Mouse (Mus musculus) thymus, adult 18-20 months (tissue): ENCODE measurements at regions not wholly inside any gene's neighbourhood (a gene's known extent, or its start where the extent isn't known, plus 50 kb on each side); places are given as distances from the start of the nearest gene placed in this dataset.

ENCODE experiments used
- DNase-seq, 2 experiments: peaks; one replicate each; pipeline ENCODE4 v3.0.0; 2022; ENCODE audit warnings: mixed read lengths in 2 of 2

DNA sequence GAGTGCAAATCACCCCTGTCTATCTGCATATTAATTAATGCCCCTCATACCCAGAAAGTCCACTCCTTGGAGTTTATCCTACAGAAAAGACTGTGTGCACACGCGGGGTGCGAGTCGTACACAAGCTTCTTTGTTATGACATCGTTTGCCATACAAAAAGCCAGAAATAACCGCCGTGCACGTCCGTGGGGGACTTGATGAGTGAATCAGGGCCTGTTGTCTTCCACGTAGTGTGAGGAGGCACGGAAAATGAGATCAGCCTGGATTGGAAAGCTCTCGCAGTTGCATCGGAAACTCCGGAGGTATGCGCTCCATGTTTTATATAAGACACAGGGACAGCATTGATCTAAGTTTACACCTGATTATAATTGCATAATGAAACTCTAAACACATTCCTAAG is 120.3 kb downstream of the Etnk1 start:
- DNase-seq: no peak

DNA sequence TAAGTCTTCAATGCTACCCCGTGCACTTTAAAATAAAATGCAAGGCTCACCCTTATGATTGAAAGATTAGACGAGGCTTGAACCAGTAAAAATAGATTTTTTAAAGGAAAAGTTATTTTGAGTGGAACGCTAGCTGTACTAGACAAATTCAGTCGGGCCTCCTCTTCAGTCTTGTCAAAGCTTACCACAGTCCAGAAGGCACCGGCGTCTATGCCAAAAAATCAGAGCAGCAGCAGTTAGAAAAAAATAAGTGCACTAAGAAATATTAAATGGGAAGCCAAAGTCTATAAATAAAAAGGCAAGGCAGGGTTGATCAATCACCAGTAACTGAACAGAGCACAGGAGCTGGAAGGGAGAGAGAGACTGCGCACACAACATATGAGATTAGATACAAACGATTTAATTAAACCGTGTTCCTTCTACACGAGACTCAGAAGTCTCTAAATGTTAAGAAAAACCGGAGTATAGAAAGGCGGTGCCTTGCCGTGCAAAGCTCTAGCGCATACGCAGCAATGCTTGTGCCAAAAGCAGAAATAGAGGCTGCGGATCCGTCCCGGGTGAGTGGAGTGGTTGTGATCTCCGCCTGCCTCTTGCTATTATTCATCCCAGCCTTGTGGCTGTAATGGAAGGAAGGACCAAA is 121.6 kb downstream of the Etnk1 start:
- no peak for DNase-seq

DNA sequence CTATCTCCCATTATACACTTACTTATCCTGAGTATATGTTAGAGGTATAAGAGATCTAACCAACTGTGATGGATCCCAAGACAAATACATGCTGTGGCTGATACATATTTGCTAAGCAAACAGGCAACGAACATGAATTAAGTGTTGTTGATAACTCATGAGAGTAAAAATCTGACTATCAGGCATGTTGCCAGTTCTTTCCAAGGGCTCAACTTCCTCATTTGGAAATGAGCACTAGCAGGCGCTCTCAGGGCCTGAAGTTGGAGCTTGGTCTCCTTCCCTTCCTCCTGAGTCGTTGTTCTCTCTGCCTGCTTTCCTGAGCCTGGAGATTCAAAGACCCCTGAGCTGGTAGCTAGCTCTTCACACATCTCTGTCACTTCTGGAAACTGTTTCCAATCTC is 126.6 kb downstream of the Etnk1 start:
- DNase-seq: no peak

DNA sequence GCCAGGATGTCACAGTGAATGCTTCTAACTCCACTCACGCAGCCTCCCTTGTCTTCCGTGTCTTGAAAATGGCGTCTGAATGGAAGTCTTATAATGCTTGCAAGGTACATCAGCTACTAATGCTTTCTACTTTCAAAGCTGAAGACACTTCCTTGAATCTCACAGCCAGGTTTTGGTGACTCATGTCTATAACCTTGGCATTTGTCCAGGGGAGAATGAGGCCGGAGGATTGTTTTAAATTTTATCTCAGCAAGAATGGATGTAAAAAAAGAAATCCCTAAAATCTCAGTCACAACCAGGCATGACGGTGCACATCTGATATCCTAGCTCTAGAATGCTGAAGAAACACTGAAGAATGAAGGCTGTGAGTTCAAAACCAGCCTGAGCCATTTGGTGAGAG is 131.4 kb downstream of the Etnk1 start:
- DNase-seq: no peak

DNA sequence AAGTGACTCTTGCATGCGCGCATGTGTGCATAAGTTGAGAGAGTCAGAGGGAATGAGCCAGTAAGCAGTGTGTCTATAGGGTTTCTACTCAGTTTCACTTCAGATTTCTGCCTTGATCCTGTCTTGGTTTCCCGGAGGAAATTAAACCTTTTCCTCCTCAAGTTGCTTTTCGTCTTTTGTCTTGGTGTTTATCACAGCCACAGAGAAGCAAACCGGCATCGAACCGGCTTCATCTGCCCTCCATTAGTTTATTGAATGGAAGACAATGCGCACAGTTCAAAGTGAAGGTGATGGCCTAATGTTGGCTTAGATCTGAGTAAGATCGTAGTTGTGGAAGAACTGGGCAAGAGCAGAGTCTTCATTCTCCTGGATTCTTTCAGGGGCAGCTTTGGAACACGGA is 134.4 kb downstream of the Etnk1 start:
- no peak for DNase-seq

DNA sequence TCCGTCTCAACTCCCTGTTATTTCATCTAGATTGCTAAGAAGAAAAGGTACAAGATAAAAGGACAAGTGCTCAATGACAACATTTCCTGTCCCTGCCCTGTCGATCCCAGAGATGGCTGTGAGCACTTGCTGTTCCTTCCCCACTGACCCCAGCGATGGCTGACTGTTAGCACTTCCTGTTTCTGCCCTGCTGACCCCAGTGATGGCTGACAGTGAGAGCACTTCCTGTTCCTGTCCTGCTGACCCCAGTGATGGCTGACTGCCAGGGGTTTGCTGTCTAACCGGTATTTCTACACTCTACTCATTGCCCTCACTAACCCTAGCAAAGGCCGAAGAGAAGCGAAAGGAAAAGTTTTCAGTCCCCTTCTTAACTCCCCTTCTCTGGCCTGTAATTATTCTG is 140.3 kb downstream of the Etnk1 start:
- DNase-seq: no peak

DNA sequence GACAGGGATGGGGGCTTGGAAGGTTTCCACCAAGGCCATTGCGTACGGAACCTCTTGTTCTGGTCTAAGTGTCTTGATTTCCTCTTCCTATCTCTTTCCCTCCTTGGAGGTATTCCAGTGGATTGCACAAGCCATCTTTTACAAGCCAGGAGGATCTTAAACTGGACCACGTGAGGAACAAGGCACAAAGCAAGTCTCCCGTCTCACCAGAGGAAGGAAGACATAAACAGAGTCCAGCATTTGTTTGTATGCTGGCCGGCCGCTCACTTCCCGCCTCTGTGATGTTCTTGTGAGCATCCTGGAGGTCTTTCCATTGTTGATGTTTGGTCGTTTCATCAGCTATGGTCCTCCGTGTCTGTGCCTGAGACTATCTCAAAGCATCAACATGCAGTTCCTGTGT is 148.8 kb downstream of the Etnk1 start:
- DNase-seq: no peak

DNA sequence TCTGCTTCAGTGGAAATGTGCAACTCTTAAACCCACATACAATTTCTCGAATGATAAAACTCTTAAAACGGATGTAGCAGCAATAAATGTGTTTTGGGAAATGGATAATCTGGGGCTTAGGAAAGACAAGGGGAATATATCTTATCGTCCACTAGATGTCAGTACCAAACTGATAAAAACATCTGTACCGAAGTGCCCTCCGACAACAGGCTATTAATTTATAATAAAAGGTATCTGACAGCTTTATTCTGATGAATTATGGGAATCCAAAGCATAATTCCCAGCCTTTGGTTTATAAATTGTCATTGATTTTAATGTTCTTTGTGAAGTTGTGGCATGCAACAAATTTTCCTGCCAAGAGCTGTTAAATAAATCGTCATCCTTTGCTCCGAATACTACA is 153.4 kb downstream of the Etnk1 start:
- DNase-seq: no peak

DNA sequence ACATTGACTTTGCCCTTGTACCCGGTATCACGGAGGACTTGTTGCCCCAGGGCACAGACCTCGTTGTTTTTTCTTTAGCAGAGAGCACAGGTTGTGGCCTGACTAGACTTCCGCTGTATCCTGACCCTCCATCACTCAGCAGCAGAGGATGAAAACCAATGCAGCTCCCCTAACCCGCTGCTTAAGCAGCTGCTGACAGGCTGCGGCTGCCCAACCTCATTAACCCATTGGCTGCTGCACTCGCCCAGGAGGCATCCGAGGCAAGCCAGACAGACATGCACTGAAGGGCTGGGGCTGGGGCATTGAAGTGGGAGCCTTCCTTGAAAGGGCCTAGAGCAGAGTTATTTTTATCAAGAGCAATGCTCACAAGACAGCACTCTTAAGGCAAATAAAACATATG is 157.6 kb downstream of the Etnk1 start:
- no peak for DNase-seq

DNA sequence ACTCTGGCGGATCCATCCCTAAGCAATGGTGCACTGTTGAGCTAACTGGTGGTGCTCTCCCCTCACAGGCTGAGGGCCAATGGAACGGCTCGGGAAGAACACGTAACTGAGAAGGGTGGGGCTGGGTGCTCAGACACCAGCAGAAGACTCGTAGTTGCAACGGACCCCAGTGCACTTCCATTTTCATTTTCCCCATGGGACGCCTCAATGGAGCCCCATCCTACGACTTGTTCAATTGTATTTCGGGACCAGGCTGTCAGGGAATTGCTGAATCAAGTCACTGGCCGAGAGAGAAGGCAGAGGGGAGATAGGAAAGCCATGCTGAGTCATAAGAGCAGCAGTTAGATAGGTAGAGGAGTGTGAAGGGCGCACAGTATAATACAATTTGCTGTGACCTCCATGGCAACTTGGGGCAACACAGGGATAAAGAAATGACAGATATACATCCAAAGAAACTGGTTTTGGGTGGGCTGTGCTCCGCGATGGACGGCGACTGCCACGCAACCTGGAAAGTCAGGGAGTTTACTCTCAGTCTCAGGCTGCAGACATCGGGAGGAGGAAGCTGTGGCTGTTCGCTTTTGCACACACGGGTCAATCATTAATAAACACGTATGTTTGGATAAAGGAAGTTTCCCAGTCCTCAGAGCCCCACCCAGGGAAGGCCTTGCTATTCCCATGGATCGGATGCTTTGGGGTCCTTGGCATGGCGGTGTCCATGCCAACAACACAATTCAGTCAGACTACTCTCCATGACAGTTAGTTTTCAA is 160.1 kb downstream of the Etnk1 start:
- DNase-seq: peak in 1 of 2 experiments; percentile 21

DNA sequence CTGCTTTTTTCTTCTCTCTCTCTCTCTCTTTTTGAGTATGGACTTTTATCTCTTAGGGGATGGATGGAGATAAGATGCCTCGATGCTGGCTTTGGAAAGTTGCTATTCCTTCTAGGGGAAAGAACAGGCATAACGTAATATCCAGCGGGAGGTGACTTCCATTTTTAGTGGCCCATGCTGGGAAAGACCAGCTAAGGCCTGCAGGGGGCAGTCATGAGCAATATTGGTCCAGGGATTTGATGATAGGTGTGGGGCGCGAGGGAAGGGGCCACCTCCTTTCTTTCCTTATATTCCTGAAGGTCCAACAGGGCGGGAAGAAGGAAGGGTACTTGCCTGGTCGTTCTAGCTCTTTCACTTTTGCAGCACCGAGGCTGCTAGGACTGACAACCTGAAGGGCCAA is 160.8 kb downstream of the Etnk1 start:
- no peak for DNase-seq

DNA sequence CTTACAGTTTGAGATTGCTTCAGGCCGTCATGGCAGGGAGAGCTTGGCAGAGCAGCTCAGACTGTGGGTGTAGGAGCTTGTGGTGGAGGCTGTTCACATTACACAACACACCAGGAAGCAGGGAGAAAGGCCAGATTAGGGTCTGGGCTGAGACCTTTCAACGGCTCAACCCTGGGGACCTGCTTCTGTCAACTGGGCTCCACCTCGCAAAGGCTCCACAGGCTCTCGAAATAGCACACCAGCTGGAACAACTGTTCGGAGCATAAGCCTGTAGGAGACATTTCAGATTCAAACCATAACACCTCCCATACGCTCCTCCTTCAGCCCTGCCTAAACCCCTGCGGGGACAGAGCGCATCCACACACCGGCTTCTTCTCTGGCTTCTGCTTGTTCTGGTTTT is 161.2 kb downstream of the Etnk1 start:
- DNase-seq: no peak

DNA sequence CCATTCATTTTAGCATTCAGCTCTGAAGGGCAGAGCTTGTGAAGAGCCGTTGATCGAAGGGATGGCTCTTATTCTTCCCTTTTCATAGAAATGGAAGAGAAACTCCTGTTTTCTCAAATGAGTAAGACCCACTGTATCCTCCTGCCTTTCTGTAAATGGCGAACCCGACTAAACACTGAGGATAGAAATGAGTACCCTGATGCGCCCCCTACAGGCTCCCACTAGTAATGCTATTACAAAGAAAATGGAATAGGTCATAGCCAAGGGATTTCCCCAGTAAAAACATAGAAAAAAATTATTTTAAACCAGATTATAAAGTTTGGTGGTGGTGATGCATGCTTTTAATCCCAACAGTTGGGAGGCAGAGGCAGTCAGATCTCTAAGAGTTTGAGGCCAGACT is 162.1 kb downstream of the Etnk1 start:
- DNase-seq: no peak

DNA sequence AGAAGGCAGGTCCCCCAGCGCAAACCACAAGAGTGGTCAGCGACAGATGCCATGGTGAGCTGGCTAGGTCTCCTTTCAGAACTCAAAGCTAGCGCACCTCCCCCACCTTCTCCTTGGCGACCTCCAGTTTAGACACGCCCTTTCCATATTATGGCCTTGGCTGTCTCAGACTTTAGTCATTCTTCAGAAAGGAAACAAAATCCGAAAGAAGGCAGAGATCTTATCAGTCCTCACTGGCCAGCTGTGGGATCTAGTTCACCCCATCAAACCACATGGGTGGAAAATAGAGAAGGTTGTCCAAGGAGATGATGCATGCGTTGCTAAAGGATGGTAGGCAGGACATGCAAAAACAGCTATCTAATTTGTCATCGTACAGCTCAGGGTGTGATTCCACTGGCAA is 166.5 kb downstream of the Etnk1 start:
- no peak for DNase-seq

DNA sequence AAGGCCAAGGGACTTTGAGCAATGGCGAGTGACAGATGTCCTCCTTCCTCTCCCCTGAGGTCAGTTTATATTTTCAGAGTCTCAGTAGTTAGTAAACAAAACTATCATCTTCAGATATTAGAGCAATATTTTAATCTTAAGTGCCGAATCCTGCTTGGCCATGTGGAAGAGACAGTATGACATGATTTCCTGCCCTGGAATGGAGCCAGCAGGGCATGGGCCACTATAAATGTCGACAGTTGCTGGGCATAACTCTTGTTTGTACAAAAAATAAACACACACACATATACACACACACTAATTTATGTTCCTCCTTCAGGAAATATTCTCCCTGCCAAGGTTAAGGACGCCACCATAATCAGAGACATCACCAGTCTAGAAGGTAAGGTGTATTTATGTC is 169.6 kb downstream of the Etnk1 start:
- DNase-seq: no peak

DNA sequence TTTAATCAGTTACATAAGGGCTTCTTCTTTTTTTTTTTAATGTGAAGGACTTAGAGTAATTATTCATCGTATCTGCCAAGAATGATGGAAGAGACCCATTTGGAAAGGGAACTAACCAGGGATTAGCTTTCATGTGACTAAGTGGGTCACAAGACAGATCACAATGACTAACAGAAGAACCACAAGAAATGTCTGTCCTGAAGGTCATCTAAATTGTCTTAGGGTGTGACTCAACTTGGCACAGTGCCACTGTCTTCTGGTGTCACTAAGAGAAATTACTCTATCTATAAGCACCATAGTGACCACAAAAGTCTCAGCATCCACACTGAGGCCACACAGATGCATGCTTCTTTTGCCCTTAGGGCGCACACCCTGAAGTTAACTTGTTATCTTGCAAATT is 182.0 kb downstream of the Etnk1 start:
- DNase-seq: no peak

DNA sequence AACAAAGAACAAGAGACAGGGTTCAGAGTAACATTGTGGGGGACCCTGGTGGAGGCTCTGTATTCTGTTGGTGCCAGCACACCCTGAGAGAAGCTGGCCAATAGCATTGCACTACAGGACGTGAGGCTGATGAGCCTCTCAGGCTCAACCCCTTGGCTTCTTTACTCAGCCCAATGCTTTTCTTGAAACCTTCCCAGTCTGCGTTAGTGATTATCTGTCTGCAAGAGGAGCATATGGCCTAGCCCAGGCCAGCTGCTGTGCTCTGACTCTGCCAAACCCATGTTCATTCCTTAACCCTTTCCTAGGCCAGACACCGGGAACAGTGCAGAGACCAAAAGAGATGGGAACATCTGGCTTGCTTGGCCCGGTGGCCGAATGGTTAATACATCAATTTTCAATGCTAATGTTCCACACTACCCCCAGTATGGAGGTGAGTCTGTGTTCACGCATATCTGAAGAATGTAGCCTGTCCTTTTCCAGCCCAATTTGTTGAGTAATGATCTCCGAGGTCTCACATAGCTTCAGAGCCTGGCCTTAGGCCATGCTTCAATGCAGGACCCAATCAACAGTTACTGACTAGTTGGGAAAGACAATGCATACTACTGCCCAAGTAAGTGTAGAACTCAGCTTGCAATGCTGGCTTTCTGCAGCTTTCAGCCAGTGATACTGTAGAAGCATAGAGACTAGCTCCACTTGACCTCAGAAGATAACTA is 192.5 kb downstream of the Etnk1 start:
- DNase-seq: no peak

DNA sequence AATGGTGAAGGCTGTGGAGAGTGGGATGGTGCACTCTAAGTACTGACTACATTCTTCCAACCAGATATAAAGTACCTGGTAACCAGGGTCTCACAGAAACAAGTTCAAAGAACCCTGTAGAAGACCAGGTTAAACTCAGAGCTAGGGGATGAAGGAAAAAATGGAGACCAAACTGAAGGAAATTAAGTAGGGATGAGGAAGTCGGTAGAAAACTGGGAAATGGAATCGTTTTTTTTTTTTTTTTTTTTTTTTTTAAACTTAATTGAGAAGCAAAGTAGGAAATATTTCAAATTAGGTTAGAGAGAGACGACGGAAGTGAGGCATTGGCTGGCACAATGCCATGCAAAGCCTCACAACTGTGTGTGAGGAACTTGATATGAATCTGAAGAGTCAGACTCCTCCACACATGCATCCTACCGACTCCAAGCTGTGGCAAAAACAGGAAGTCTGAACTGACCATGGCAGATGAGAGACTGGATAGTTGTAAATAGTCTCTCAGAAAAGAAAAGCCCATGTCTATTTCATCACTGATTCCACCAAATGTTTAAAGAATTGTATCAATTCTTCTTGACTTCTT is 194.2 kb downstream of the Etnk1 start:
- DNase-seq: no peak

DNA sequence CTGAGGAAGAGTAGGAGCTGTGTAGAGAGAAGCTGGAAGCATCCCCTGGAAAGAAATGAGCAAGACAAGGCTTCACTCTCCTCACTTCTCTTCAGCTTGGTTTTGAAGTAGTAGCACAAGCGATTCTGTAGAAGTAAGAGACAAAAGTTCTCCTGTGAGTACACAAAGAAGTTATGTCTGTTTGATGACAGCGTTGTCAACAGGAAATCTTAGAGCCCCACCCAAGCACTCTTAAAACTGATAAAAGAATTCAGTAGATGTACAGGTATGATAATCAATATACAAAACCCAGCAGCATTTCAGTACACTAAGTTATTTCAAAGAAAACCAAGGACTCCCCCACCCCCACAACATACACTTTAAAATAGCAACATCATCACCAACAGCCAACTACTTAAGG is 194.9 kb downstream of the Etnk1 start:
- no peak for DNase-seq

DNA sequence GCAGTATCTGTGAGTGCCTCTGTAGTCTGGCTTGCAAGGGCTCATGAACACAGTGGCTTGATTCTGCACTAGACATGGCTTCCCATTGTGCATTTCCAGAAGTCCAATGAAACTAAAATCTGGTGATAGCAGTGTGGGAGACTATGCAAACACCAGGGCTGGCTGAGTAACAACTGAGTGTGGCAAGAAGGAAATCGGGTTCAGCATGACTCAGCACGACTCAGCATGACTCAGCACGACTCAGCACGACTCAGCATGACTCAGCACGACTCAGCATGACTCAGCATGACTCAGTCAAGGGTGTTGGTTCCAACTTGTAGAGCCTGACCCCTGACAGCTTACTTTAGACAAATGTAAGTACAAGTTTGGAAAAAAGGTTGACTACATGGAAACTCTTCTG is 198.8 kb downstream of the Etnk1 start:
- DNase-seq: no peak

DNA sequence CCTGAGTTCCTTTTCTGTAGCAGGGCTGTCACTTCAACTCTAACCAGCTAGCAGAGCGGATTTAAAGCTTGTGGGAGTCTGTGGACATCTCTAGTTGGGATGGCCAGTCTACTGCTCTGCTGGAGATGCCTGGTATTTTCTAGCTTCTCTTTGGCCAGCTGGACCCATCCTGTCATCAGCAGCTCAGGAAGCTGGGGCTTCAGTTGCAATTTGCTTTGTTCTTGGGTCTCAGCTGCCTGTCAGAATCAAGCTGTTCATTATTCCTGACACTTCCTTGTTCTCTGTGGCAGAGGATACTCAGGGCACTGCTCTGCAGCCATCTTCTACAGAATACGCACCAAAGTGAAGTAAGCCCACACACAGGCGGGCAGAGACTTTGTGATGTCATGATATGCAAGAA is 200.8 kb downstream of the Etnk1 start:
- DNase-seq: no peak

DNA sequence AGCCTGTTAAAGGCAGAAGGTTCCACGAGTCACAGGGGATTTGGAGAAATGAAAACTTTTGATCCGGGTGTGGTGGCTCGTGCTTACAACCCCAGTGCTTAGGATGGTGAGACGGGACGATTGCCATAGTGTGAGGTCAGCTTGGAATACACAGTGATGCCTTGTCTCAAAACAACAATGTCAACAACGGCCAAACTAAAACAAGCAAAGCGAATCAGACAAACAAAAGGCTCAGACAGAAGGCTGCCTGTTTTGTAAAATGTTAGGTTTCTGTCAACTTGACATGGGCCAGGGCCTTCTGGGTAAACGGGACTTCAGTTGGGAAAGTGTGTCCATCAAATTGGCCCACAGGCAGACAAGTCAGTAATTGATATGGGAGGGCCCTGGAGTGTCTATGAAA is 201.6 kb downstream of the Etnk1 start:
- no peak for DNase-seq

DNA sequence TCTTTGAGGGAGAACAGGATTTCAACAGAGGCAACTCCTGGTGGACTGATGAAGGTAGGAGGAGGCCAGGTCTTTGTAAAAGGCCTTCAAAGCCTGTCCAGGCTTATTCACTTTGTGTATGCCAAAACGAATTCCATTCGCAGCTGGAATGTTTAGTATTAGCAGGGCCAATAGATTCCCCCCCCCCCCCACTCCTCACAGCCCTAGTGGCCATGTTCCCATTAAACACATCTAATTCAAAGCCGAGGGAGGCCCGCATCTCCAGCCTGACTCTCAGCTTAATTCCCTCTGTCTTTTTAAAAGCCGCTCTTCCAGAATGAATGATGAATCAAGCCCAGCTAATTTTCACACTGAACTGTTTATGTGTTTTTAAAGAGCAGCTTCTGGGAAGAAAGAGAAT is 205.5 kb downstream of the Etnk1 start:
- DNase-seq: no peak
